Mouse (Mus musculus) skeletal muscle tissue, postnatal 0 days (tissue): ENCODE results near the gene AV320801. TPM values are rescaled to one million over a fixed set of nuclear protein-coding genes. Genes with fewer than 3 reads are reported as not detected.

Experiments used
- polyA plus RNA-seq: library from polyadenylated mRNA; unstranded; fragments of >200 nt; fragmentation: Nextera tagmentation; extraction: Ambion mirVana; gene quantifications from 2 replicates; pipeline ENCODE4 v1.2.1, GENCODE M21; 2015

Gene AV320801
- polyA plus RNA-seq = 0.17 TPM in 1 of 2 replicates, not detected in the other

GRCm38 (mm10) chrX:135494288-135494687 lies at the start of gene AV320801:
AV320801 (plus strand) TSS chrX:135494588.

Other genes starting within 250 kb of the AV320801 start
- not detected in 2 replicates for gene Pramel3, start 192.3 kb upstream of the AV320801 start, polyA plus RNA-seq
- gene Gm5128, start 121.3 kb upstream of the AV320801 start, polyA plus RNA-seq = 0.17 TPM in 1 of 2 replicates, not detected in the other
- 0.05 and 0.10 TPM in 2 replicates for gene Gm7903, start 60.8 kb upstream of the AV320801 start, polyA plus RNA-seq
- gene Nxf7, start 104.2 kb downstream of the AV320801 start, polyA plus RNA-seq = 0.13 and 0.29 TPM in 2 replicates
- gene Prame, start 133.1 kb downstream of the AV320801 start, polyA plus RNA-seq = 0.14 and 0.15 TPM in 2 replicates
- 0.12 TPM in 1 of 2 replicates, not detected in the other for gene Tcp11x2, start 199.2 kb downstream of the AV320801 start, polyA plus RNA-seq
- gene Tmsb15a, start 230.7 kb downstream of the AV320801 start, polyA plus RNA-seq = 1.2 TPM in 1 of 2 replicates, not detected in the other
- gene Armcx5, start 248.1 kb downstream of the AV320801 start, polyA plus RNA-seq = 8.2 and 8.3 TPM in 2 replicates
- 34.1 and 44.5 TPM in 2 replicates for gene Gprasp1, start 248.1 kb downstream of the AV320801 start, polyA plus RNA-seq